ENCODE assay signal across 8 mouse cellular contexts in the genomic region with DNA sequence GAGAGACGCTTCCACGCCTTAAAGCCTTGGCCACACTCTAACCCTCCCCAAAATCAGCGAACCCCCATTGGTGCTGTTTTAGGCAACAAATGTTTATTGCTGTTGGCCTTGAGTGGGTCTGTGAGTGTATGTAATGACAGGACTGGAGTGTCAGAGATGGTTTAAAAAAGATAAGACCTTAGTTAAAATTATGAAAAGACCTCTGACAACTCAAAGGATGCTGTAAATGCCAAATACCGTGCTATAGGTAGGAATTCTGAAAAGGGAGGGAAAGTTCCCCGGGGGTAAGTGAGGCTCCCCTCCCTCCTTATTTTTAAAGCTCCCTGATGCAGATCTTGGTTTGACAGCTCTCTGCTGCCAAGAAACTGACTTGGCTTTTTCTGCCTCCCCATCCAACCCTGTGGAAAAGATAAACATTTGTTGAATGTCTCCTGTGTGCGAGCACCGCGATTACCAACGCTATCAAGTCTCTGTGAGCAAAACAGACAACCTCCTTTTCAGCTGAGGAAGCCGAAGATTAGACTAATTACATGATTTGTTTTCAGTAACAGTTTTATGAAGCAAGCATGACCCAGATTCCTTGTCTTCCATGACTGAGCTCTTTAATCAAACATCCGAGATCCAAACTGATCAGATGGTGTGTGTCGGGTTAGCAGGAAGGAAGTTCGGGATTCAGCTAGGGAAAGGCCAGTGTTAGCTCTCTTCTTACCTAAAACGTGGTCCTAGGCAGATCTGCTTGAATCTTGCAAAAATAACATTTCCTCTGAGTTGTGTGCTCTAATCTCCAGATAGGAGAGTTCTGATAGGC. TPM values are rescaled to one million over a fixed set of nuclear protein-coding genes. Genes with fewer than 3 reads are reported as not detected.
A peak's percentile ranks its signal among the peaks of the same experiment; 100 is the strongest.
DNase-seq lines count a peak whose midpoint lies in the region; ATAC-seq and TF ChIP-seq lines count a peak whose summit lies in the region.

No protein-coding gene starts in this region.

- TF ChIP-seq POLR2A in bone marrow macrophage, adult 2 months (IDR thresholded peaks at IDR 0.05; ENCODE audit: borderline replicate concordance, low read depth, low read length): no peak

- H3K4me1 ChIP-seq in kidney, embryonic 15.5 days: peaks cover 28% of the 10 kb centered on the region
- peaks cover 16% of the 10 kb centered on the region for H3K4me1 ChIP-seq in bone marrow macrophage, adult 2 months (ENCODE audit: control insufficient read depth, insufficient read depth, low read length)
- H3K4me1 ChIP-seq in hindbrain, embryonic 13.5 days (replicated peaks): peaks cover 17% of the 10 kb centered on the region
- peaks cover 7% of the 10 kb centered on the region; the same call in 1 of the 2 replicates for H3K4me1 ChIP-seq in midbrain, embryonic 11.5 days (ENCODE audit: control insufficient read depth, insufficient read depth, low read length)

- no peaks in the 10 kb centered on the region for H3K9me3 ChIP-seq in kidney, embryonic 15.5 days (replicated peaks)
- no peaks in the 10 kb centered on the region for H3K9me3 ChIP-seq in hindbrain, embryonic 13.5 days
- H3K9me3 ChIP-seq in midbrain, embryonic 11.5 days (ENCODE audit: control insufficient read depth, low read length): no peaks in the 10 kb centered on the region

- H3K27me3 ChIP-seq in kidney, embryonic 15.5 days: no peaks in the 10 kb centered on the region
- no peaks in the 10 kb centered on the region for H3K27me3 ChIP-seq in hindbrain, embryonic 13.5 days
- H3K27me3 ChIP-seq in midbrain, embryonic 11.5 days (ENCODE audit: control insufficient read depth, insufficient read depth, low read length): no peaks in the 10 kb centered on the region

- H3K4me2 ChIP-seq in kidney, embryonic 15.5 days: peak overlapping the region; percentile 75
- H3K4me2 ChIP-seq in hindbrain, embryonic 13.5 days: peak overlapping the region; percentile 73
- peak overlapping the region; percentile 54 for H3K4me2 ChIP-seq in midbrain, embryonic 11.5 days

- WGBS in kidney, embryonic 15.5 days: 2% methylated on average over 14 of the region's 14 CpGs
- WGBS in hindbrain, embryonic 13.5 days: 6% methylated on average over 14 of the region's 14 CpGs
- WGBS in midbrain, embryonic 11.5 days: 11% methylated on average over 14 of the region's 14 CpGs

- no peak for TF ChIP-seq CTCF in bone marrow macrophage, adult 2 months (IDR thresholded peaks at IDR 0.05; ENCODE audit: low read depth, low read length)

- H3K36me3 ChIP-seq in kidney, embryonic 15.5 days: peaks cover 9% of the 10 kb centered on the region
- H3K36me3 ChIP-seq in hindbrain, embryonic 13.5 days: peaks cover 9% of the 10 kb centered on the region; the same call in 1 of the 2 replicates
- no peaks in the 10 kb centered on the region for H3K36me3 ChIP-seq in midbrain, embryonic 11.5 days (ENCODE audit: control insufficient read depth, insufficient read depth, low read length)

- peak overlapping the region; percentile 93 for H3K4me3 ChIP-seq in kidney, embryonic 15.5 days (replicated peaks)
- H3K4me3 ChIP-seq in bone marrow macrophage, adult 2 months (ENCODE audit: insufficient read depth, low read length): peak overlapping the region; percentile 95
- H3K4me3 ChIP-seq in hindbrain, embryonic 13.5 days: peak overlapping the region; percentile 84
- H3K4me3 ChIP-seq in midbrain, embryonic 11.5 days (ENCODE audit: low read depth, low read length): peak overlapping the region; percentile 92

- no peak for DNase-seq in kidney, adult 8-10 months
- peak; percentile 89 for DNase-seq in midbrain, embryonic 11.5 days (ENCODE audit: low spot score, missing footprints)
- DNase-seq in ovary, postnatal 36 days (ENCODE audit: low spot score): no peak
- DNase-seq in adrenal gland, postnatal 14 days: no peak
- no peak for DNase-seq in T-cell, adult 2 months (ENCODE audit: low spot score)

- peak overlapping the region; percentile 84 for H3K9ac ChIP-seq in kidney, embryonic 15.5 days
- H3K9ac ChIP-seq in hindbrain, embryonic 13.5 days: peak overlapping the region; percentile 91
- H3K9ac ChIP-seq in midbrain, embryonic 11.5 days (ENCODE audit: low read length): peak overlapping the region; percentile 89

- H3K27ac ChIP-seq in kidney, embryonic 15.5 days: peak overlapping the region; percentile 93
- peak overlapping the region; percentile 84 for H3K27ac ChIP-seq in bone marrow macrophage, adult 2 months (ENCODE audit: insufficient read depth, low read depth, low read length)
- H3K27ac ChIP-seq in hindbrain, embryonic 13.5 days: peak overlapping the region; percentile 93
- 0 out of 2 replicates have a peak overlapping the region, but pooled peaks have one; percentile 1 for H3K27ac ChIP-seq in midbrain, embryonic 11.5 days (ENCODE audit: low read depth, low read length)

- peak; percentile 30 for ATAC-seq in kidney, embryonic 15.5 days (replicated peaks; ENCODE audit: low FRiP score)
- no peak for ATAC-seq in hindbrain, embryonic 13.5 days (ENCODE audit: low FRiP score)
- ATAC-seq in midbrain, embryonic 11.5 days (ENCODE audit: low FRiP score): no peak

RNA-seq across cellular contexts. Expression of a gene that starts 1.4 kb away (rescaled TPM):
- 17.7 and 19.3 TPM in 2 replicates for polyA plus RNA-seq in kidney, embryonic 15.5 days (2015; fragmentation: Nextera tagmentation; extraction: Ambion mirVana)
- polyA plus RNA-seq in bone marrow macrophage, adult 2 months (2012; ENCODE audit: insufficient read depth, insufficient read length, missing spikeins): 38.1 and 41.2 TPM in 2 replicates
- 299 and 313 TPM in 2 replicates for polyA plus RNA-seq in hindbrain, embryonic 13.5 days (2015; fragmentation: Nextera tagmentation; extraction: Ambion mirVana)
- polyA plus RNA-seq in midbrain, embryonic 11.5 days (2014; fragmentation: Nextera tagmentation; extraction: Ambion mirVana): 121 and 149 TPM in 2 replicates
- 24.2 and 30.6 TPM in 2 replicates for total RNA-seq in adrenal gland, postnatal 14 days (2021)

RNA-seq across cellular contexts. Expression of a gene that starts 12.0 kb away (rescaled TPM):
- 72.8 and 75.6 TPM in 2 replicates for polyA plus RNA-seq in kidney, embryonic 15.5 days (2015; fragmentation: Nextera tagmentation; extraction: Ambion mirVana)
- 87.5 and 105 TPM in 2 replicates for polyA plus RNA-seq in bone marrow macrophage, adult 2 months (2012; ENCODE audit: insufficient read depth, insufficient read length, missing spikeins)
- 57.0 and 57.5 TPM in 2 replicates for polyA plus RNA-seq in hindbrain, embryonic 13.5 days (2015; fragmentation: Nextera tagmentation; extraction: Ambion mirVana)
- 68.4 and 73.0 TPM in 2 replicates for polyA plus RNA-seq in midbrain, embryonic 11.5 days (2014; fragmentation: Nextera tagmentation; extraction: Ambion mirVana)
- 34.8 and 43.2 TPM in 2 replicates for total RNA-seq in adrenal gland, postnatal 14 days (2021)

RNA-seq across cellular contexts. Expression of a gene that starts 38.5 kb away (rescaled TPM):
- polyA plus RNA-seq in kidney, embryonic 15.5 days (2015; fragmentation: Nextera tagmentation; extraction: Ambion mirVana): 0.31 TPM in 1 of 2 replicates, not detected in the other
- 0.40 TPM in 1 of 2 replicates, not detected in the other for polyA plus RNA-seq in bone marrow macrophage, adult 2 months (2012; ENCODE audit: insufficient read depth, insufficient read length, missing spikeins)
- polyA plus RNA-seq in hindbrain, embryonic 13.5 days (2015; fragmentation: Nextera tagmentation; extraction: Ambion mirVana): 0.23 and 0.38 TPM in 2 replicates
- polyA plus RNA-seq in midbrain, embryonic 11.5 days (2014; fragmentation: Nextera tagmentation; extraction: Ambion mirVana): 0.34 TPM in 1 of 2 replicates, not detected in the other
- total RNA-seq in adrenal gland, postnatal 14 days (2021): 0.98 and 1.5 TPM in 2 replicates

Comparison
In these comparisons a context has a peak if more than half of its experiments do, and no peak if none do; other contexts are left out.
1. H3K27ac ChIP-seq: peak in every context shown above with its lines; median percentile 93 in kidney, embryonic 15.5 days; 93 in hindbrain, embryonic 13.5 days; 84 in bone marrow macrophage, adult 2 months; 1 in midbrain, embryonic 11.5 days.